Comparison of ENCODE assay signal across 8 mouse cellular contexts in the genomic region with DNA sequence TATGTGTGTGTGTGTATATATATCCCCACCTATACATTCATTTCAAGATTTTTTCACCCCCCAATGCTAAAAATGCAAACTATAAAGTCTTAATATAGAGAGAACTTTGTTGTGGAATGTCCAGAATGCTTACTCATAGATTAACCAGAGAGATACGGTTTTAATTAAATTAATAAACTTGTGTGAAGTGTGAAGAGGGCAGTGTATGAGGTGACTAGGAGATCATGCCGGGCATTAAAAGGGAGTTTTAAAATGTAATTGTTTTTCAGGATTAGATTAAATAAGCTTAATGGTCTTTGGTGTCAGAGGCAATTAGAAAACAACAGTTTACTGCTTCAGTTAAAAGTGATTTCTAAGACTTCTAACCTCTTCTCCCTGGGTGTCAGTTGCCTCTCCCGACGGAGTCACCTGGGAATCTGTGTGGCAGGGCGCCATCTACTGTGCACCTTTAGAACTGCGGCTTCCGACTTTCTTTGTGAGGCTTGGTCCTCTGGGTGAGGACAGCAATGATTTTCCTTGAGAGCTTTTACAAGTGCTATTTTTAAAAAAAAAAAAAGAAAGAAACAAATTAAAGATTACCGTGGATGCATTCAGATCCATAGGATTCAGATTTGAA. TPM values are rescaled to one million over a fixed set of nuclear protein-coding genes. Genes with fewer than 3 reads are reported as not detected.
A peak's percentile ranks its signal among the peaks of the same experiment; 100 is the strongest.
DNase-seq lines count a peak whose midpoint lies in the region; ATAC-seq and TF ChIP-seq lines count a peak whose summit lies in the region.
"Had no signal": no experiment of that assay in that cellular context is flagged by ENCODE, and none has a peak within 500 bp of the region (broad histone marks: within the 10 kb centered on the region; RNA-seq: fewer than 3 reads in every experiment).

No protein-coding gene starts in this region.

- H3K36me3 ChIP-seq in MEL (ENCODE audit: control insufficient read depth in 1 of 2, insufficient read depth in 2 of 2, low read length in 2 of 2), result no peaks in the 10 kb centered on the region
- H3K36me3 ChIP-seq in midbrain, embryonic 12.5 days, result no peaks in the 10 kb centered on the region
- no peaks in the 10 kb centered on the region for H3K36me3 ChIP-seq in spleen, adult 2 months (ENCODE audit: control insufficient read depth, insufficient read depth, low read length)

- no peak overlapping the region for H3K27ac ChIP-seq in MEL (ENCODE audit: control insufficient read depth, low read depth, low read length)
- no peak overlapping the region for H3K27ac ChIP-seq in embryonic fibroblast, embryonic 13.5 days (ENCODE audit: insufficient read depth, low read length)
- no peak overlapping the region for H3K27ac ChIP-seq in midbrain, embryonic 12.5 days (replicated peaks)
- H3K27ac ChIP-seq in spleen, adult 2 months (ENCODE audit: insufficient read depth, low read length), result no peak overlapping the region
- H3K27ac ChIP-seq: macrophage had no signal

- H3K9me3 ChIP-seq in MEL (replicated peaks; ENCODE audit: insufficient read depth, low read length), result no peaks in the 10 kb centered on the region
- no peaks in the 10 kb centered on the region; the same call in 1 of the 2 replicates for H3K9me3 ChIP-seq in midbrain, embryonic 12.5 days

- TF ChIP-seq EP300 in MEL (IDR thresholded peaks at IDR 0.05; ENCODE audit: low read depth in 1 of 2, low read length in 2 of 2), result no peak

- no peak for TF ChIP-seq POLR2A in MEL (IDR thresholded peaks at IDR 0.05; ENCODE audit: control insufficient read depth in 1 of 2, insufficient read depth in 1 of 2, low read depth in 1 of 2, low read length in 2 of 2, poor library complexity in 1 of 2)
- TF ChIP-seq POLR2A in embryonic fibroblast, embryonic 13.5 days (IDR thresholded peaks at IDR 0.05; ENCODE audit: low read depth, low read length), result no peak
- TF ChIP-seq POLR2A in spleen, adult 2 months (IDR thresholded peaks at IDR 0.05; ENCODE audit: low read depth, low read length), result no peak

- no peaks in the 10 kb centered on the region for H3K4me1 ChIP-seq in MEL (ENCODE audit: control insufficient read depth in 1 of 2, insufficient read depth in 2 of 2, low read length in 2 of 2)
- no peaks in the 10 kb centered on the region for H3K4me1 ChIP-seq in embryonic fibroblast, embryonic 13.5 days (ENCODE audit: control insufficient read depth, insufficient read depth, low read length)
- no peaks in the 10 kb centered on the region for H3K4me1 ChIP-seq in midbrain, embryonic 12.5 days
- H3K4me1 ChIP-seq in spleen, adult 2 months (ENCODE audit: control insufficient read depth, insufficient read depth, insufficient read length), result no peaks in the 10 kb centered on the region

- no peak overlapping the region for H3K4me2 ChIP-seq in midbrain, embryonic 12.5 days (replicated peaks)

- intact Hi-C loops in heart, postnatal 10 days (cut with DNase I), result loop anchor here (1.0 to 2.0 kb wide), 2 partner anchors 1712 to 1835 kb away; no protein-coding TSS in a partner anchor

- ATAC-seq in midbrain, embryonic 12.5 days (ENCODE audit: low FRiP score, low read depth), result peak; percentile 82; the same call in 1 of the 2 replicates

- H3K27me3 ChIP-seq in MEL (ENCODE audit: control insufficient read depth in 1 of 2, insufficient read depth in 2 of 2, low read length in 2 of 2), result no peaks in the 10 kb centered on the region
- H3K27me3 ChIP-seq in midbrain, embryonic 12.5 days, result no peaks in the 10 kb centered on the region
- H3K27me3 ChIP-seq in spleen, adult 2 months (ENCODE audit: control insufficient read depth, insufficient read depth, low read length), result no peaks in the 10 kb centered on the region

- peak; percentile 46 to 72 (median 48) for TF ChIP-seq CTCF in MEL (IDR thresholded peaks at IDR 0.05 in 2 of 3, conservative IDR thresholded peaks at IDR 0.05 in 1 of 3; ENCODE audit: control insufficient read depth in 1 of 3, insufficient read depth in 1 of 3, low read depth in 2 of 3, low read length in 3 of 3, poor library complexity in 1 of 3, severe bottlenecking in 1 of 3)
- TF ChIP-seq CTCF in embryonic fibroblast, embryonic 13.5 days (IDR thresholded peaks at IDR 0.05; ENCODE audit: borderline replicate concordance, insufficient read depth, low read length), result peak; percentile 81
- TF ChIP-seq CTCF in spleen, adult 2 months (IDR thresholded peaks at IDR 0.05; ENCODE audit: extremely low read depth, insufficient read depth, insufficient read length, insufficient replicate concordance), result peak; percentile 77; the same call in 1 of the 2 replicates

- peak; percentile 3 for DNase-seq in MEL (ENCODE audit: low read depth, low spot score)
- peak; percentile 33 to 40 for DNase-seq in adrenal gland, postnatal 4 days (ENCODE audit: low spot score in 2 of 2)
- DNase-seq in heart, postnatal 10 days, result peak; percentile 75 to 83
- DNase-seq in left cerebral cortex, adult 18-20 months (ENCODE audit: low spot score in 2 of 2), result peak; percentile 78 to 85
- peak; percentile 1 to 34 for DNase-seq in spleen, adult 2 months (ENCODE audit: low read depth in 1 of 2, low spot score in 2 of 2)

- no peak overlapping the region for H3K9ac ChIP-seq in MEL (ENCODE audit: control insufficient read depth, low read depth, low read length, poor library complexity, severe bottlenecking)
- no peak overlapping the region for H3K9ac ChIP-seq in midbrain, embryonic 12.5 days (replicated peaks)

- 22% methylated on average over 8 of the region's 8 CpGs for WGBS in midbrain, embryonic 12.5 days
- 33% methylated on average over 8 of the region's 8 CpGs for WGBS in spleen, adult 2 months

- TF ChIP-seq RAD21 in MEL (IDR thresholded peaks at IDR 0.05; ENCODE audit: low read depth, low read length), result peak; percentile 34

- H3K79me2 ChIP-seq in MEL (ENCODE audit: control insufficient read depth, insufficient read depth, low read length, poor library complexity), result no peaks in the 10 kb centered on the region

- H3K4me3 ChIP-seq in MEL (ENCODE audit: control insufficient read depth in 1 of 2, insufficient read depth in 1 of 2, low read depth in 2 of 2, low read length in 2 of 2), result no peak overlapping the region
- H3K4me3 ChIP-seq in embryonic fibroblast, embryonic 13.5 days (ENCODE audit: insufficient read depth, low read length), result no peak overlapping the region
- no peak overlapping the region for H3K4me3 ChIP-seq in midbrain, embryonic 12.5 days
- H3K4me3 ChIP-seq in spleen, adult 2 months (ENCODE audit: extremely low read depth, insufficient read depth, insufficient read length), result no peak overlapping the region

TF ChIP-seq in MEL, 35 proteins besides CTCF, POLR2A, EP300 and RAD21:
- TF ChIP-seq ZNF384 (IDR thresholded peaks at IDR 0.05; ENCODE audit: low read depth, low read length) (no peak), USF1 (IDR thresholded peaks at IDR 0.05; ENCODE audit: low read depth, low read length) (no peak), ZMIZ1 (IDR thresholded peaks at IDR 0.05; ENCODE audit: low read depth, low read length) (no peak), ZC3H11A (IDR thresholded peaks at IDR 0.05; ENCODE audit: low read depth, low read length) (peak; percentile 16; the same call in 1 of the 2 replicates), TCF12 (IDR thresholded peaks at IDR 0.05; ENCODE audit: low read depth, low read length) (no peak), UBTF (IDR thresholded peaks at IDR 0.05; ENCODE audit: borderline replicate concordance, insufficient read depth, low read depth, low read length) (no peak), MYB (IDR thresholded peaks at IDR 0.05; ENCODE audit: low read depth, low read length) (no peak), SMC3 (IDR thresholded peaks at IDR 0.05; ENCODE audit: low read depth, low read length) (peak; percentile 46), E2F4 (IDR thresholded peaks at IDR 0.05; ENCODE audit: borderline replicate concordance, low read depth, low read length) (no peak)
TF ChIP-seq in MEL: peak in this region for 2.

RNA-seq across cellular contexts. Expression of gene Rfpl4b, which starts 27.4 kb away (rescaled TPM):
- not detected in 2 replicates for total RNA-seq in MEL (2012; rRNA removed)
- polyA plus RNA-seq in MEL (2012; ENCODE audit: insufficient read depth in 1 of 2, insufficient read length in 2 of 2, low read depth in 1 of 2, low replicate concordance in 2 of 2, missing spikeins in 1 of 2), result not detected
- total RNA-seq in adrenal gland, postnatal 4 days (2021), result not detected
- polyA plus RNA-seq in embryonic fibroblast, embryonic 13.5 days (2011; ENCODE audit: insufficient read length, low read depth, missing spikeins), result not detected in 2 replicates
- not detected for total RNA-seq in heart, postnatal 10 days (2021)
- total RNA-seq in left cerebral cortex, adult 18-20 months (2021), result not detected
- not detected in 2 replicates for polyA plus RNA-seq in midbrain, embryonic 12.5 days (2016; fragmentation: Nextera tagmentation; extraction: Ambion mirVana)
- not detected in 2 replicates for polyA plus RNA-seq in spleen, adult 2 months (2012; rRNA removed)
- polyA plus RNA-seq: macrophage had no signal

Comparison
In these comparisons a context has a peak if more than half of its experiments do, and no peak if none do; other contexts are left out.
1. DNase-seq: peak in every context shown above with its lines; median percentile 82 in left cerebral cortex, adult 18-20 months; 79 in heart, postnatal 10 days; 36 in adrenal gland, postnatal 4 days; 18 in spleen, adult 2 months; 3 in MEL.